Mouse (Mus musculus): ENCODE results near the gene Tuba1a.
"Not testable (repeated sequence)": the region's sequence is repeated elsewhere in the genome, so short reads cannot be mapped to it uniquely, and the experiment has no call there.

Tuba1a gene

GRCm38 (mm10) chr15:98985240-98985981, 31.9 kb upstream of the Tuba1a start:
- DNase-seq (ENCODE audit: low read depth) = peak; percentile 76

GRCm38 (mm10) chr15:98984681-98985080, 31.2 kb upstream of the Tuba1a start:
- no peak for DNase-seq (ENCODE audit: low read depth)

DNA sequence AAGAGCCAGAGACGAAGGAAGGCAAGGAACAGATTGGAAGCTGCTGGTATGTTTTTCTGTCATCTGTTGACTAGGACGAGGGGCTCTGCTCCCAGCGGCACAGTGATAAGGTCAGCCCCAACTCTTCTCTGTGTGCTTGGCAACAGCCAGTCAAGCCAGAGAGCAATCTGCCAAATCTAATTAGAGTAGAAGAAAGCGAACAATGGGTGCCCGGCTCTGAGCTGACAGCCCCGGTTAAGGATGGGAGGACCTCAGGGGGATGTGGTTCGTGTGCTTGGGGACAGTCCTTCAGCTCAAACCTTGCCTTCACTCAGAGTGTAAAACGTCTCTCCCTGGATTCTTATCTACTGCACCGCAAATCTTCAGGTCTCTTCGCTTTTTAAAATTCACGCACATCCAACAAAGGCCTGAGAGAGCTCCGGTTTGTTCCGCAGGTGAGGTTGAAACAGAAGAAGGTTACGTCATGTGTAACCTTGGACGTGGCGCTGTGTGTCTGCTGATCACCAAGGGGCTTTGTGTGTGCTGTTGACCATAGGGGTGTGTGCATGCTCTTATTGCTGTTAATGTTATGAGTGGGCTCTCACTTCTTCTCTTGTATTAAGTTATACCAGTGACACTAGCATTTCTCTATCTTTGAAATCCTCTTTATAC, 30.1 kb upstream of the Tuba1a start:
- DNase-seq (ENCODE audit: low read depth) = no peak

DNA sequence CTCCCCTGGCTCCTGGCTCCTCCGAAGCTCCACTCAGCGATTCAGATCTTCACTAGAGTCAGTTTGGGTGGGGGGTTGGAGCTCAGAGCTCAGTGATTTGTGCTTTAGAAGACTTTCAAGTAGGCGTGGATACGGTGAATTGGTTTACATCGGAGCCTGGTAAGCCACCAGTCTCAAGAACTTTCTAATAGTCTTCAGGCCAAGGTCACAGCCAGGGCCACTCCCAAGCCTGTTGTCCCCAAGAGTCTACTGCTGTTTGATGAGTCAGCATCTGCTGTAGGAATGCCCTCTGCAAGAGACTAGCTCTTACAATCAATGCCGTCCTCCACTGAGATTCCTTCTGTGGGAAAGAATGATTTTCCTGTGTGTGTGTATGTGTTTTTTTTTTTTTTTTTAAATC, 28.6 kb upstream of the Tuba1a start:
- no peak for DNase-seq (ENCODE audit: low read depth)

DNA sequence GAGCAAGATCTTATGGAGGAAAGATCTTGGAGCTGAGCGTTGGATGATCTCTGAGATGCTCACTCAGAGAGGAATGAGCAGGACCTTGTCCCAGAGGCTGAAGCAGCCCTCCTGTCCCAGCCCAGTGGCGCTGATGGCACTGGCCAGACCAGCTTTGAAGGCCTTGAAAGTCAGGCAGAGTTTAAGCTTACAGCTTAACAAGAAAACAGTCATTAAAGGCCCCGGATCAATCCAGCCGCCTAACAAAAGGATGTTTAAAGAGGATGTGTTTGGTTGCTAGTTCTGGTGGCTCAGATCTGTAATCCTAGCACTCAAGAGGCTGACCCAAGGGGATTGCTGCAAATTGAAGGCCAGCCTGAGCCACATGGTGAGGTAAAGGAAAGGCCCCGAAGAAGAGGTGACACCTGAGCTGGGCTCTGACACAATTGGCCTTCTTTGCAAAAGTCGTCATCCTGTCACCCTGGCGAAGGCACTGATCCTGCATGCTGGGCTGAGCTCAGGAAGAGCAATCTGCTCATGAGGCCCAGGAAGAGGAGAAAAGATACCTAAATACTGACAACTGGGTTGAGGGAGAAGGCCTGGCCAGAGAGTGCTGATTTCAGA, 26.6 kb upstream of the Tuba1a start:
- DNase-seq (ENCODE audit: low read depth) = no peak

DNA sequence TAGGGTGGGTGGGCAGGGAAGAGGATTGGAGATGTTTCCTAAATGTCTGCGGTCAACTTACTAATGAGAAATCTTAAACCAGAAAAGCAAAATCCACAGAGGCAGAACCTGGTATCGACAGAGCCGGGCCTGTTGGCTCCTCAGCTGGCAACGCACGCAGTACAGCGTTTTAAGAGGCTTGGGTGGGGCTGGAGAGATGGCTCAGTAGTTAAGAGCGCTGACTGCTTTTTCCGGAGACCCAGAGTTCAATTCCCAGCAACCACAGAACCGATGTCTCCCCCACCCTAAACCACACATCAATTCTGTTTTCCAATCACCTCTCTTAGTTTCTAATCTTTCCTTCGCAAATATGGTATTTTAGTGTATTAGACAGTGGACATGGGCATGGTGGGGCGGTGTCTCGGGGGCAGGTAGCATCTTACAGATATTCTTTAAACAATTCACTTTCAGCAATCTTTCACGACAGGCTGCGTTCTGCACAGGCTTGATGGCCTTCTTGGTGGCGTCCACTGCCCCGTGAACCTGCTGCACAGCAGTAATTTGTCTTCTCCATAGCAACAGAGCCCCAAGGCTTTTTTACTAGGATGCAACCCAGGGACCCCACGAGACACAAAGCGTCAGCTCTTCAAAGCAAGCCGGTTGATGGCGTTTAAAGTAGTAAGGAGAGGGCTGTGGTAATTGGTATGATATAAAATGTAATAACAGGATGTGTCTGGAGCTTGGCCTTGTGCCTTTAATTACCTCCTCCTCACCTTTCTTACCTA, 25.1 kb upstream of the Tuba1a start:
- DNase-seq (ENCODE audit: low read depth) = no peak

DNA sequence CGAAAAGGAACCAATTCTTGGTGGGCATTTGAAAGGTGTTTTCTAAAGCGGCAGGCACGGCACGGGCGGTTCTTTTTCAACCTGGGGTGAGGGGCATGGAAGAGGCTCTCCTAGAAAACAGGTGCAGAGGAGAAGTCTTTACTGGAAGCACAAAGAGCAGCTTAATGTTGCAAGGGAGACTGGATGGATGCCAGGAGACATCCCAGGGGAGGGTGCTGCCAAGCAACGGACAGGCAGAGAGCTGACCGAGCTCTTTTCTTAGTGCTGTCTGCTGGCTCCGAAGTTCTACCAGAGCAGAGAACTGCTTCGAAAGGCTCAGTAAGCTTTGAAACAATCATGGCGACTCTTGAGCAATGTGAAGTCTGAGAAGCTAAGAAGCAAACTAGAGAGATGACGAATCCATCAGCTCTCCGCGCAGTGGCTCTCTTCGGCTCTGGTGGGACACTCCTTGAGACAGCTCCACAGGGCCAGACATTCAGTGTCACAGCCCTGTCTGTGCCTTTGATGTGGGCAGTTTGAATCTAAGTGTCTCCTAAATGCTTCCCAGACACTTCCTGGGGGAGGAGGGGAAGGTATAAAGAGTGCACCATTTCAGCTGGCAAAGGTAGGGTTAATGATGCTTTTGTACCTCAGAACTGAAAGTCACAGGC, 24.4 kb upstream of the Tuba1a start:
- DNase-seq (ENCODE audit: low read depth) = no peak

DNA sequence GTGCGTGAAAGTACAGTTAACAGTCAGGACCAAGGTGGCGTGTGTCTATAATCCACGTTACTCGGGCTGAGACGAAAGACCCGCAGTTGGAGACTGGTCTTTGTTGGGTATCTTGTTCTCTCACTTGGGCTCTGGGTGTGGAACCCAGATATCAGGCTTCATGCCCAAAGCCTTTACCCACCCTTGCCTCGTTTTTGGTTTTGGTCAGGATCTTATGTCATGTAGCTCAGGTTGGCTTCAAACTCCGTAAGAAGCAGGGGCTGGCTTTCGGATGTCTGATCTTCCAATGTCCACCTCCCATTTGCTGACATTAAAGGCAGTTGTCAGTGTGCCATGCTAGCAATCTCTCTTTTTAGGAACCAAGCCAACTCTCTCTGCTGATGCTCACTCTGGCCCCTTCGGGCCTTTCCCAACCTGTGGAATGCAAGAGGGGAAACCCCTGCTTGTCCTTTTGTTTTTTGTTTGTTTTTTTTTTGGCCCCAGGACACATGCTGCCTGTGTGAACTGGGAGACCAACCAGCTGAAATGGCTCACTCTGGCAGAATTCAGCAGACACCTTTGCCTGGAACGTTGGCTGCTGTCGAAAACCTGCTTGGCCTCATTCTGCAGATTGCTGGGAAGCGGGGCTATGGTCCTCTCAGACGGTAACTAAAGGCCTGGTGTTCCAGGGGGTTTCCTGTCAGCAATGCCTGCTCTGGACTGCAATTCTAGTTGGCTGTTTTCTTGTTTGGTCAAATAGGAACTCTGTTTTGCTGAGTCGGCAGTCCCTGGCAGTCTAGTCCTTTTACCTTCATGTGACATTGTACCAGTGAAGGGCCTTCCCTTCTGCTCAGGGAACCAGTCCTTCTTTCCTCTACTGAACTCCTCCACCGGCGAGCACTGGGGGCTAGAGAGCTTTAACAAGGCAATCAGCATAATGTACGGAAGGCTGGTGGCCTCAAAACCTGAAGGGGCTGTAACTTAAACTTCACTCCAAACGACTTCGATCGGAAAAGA, 23.6 kb upstream of the Tuba1a start:
- no peak for DNase-seq (ENCODE audit: low read depth)

- no peak for DNase-seq (ENCODE audit: low read depth)
Measured at GRCm38 (mm10) chr15:98973015-98973614, 19.6 kb upstream of the Tuba1a start.

- not testable (repeated sequence) for DNase-seq (ENCODE audit: low read depth)
Measured at GRCm38 (mm10) chr15:98971576-98972320, 18.2 kb upstream of the Tuba1a start.

DNA sequence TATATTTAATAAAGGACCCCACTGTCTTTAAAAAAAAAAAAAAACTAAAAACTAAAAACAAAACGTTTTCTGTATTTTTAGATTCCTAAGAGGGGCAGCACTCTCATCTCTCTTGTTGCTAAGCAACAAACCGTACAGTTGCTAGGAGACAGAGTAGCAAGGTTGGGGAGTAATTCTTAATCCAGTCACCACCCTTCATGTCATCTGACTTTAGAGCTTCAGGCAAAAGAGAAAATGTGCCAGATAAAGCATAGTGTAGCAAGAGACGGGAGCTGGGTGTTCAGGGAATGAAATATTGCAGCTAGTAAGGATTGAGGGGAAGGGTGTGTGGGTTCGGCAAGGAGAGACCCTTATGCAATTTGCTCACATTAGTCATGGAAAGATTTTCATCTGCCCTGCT, 17.6 kb upstream of the Tuba1a start:
- DNase-seq (ENCODE audit: low read depth) = no peak

DNA sequence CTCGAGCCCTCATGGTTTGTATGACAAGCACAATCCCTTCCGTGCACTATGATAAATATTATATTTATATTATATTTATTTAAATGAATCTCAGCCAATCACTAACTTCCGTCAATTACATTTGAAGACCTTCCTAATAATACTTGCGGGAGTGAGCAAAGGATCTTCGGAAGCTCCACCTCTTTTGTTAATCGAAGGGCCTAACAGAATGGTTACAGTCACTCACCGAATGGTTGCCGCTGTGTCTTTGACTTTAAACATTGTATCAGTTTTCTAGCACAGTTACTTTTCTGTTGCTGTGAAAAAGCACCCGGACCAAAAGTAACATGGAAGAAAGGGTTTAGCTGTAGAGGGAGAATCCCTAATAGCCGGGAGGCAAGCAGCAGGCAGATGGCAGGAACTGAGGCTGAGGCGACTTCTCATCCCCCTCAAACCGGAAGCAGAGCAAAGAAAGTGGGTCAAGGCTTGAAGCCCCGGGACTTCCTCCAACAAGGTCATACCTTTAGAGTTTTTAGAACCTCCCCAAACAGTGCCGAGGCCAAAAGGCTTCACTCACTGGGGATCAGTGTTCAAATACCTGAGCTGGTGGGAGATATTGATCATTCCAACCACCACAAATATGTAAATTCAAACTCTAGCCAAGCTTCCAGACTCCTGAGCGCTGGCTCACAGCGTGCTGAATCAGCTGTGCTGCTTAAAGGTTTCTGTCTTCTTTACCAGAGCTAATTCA, 16.0 kb upstream of the Tuba1a start:
- DNase-seq (ENCODE audit: low read depth) = no peak

- DNase-seq (ENCODE audit: low read depth) = no peak
Measured at GRCm38 (mm10) chr15:98968701-98969371, 15.3 kb upstream of the Tuba1a start.

GRCm38 (mm10) chr15:98959531-98959930, 6.0 kb upstream of the Tuba1a start:
- no peak for DNase-seq (ENCODE audit: low read depth)

GRCm38 (mm10) chr15:98958901-98959420, 5.5 kb upstream of the Tuba1a start:
- DNase-seq (ENCODE audit: low read depth) = no peak

- DNase-seq (ENCODE audit: low read depth) = no peak
Measured at GRCm38 (mm10) chr15:98957475-98957874, 4.0 kb upstream of the Tuba1a start.

DNA sequence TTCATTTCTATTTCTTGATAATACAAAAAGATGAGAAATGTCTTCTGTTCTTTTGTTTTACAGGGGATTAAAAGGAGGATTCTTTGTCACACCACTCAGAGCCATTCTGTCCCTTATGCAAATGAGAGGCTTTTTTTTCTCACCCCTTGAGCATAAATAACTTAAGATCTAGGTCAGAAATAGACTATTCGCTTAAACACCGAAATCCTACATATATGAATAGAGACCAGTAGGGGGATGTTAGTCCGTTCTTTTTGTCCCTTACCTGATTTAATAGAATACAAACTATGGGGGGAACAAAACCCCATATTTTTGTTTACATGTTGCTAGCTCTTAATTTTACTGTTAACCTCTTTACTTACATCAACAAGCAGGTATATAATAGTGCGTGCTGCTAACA, 2.5 kb upstream of the Tuba1a start:
- DNase-seq (ENCODE audit: low read depth) = no peak

GRCm38 (mm10) chr15:98955324-98955723, 1.8 kb upstream of the Tuba1a start:
- DNase-seq (ENCODE audit: low read depth) = no peak
